Mouse (Mus musculus): ENCODE measurements around the gene Foxred2.

Gene Foxred2

DNA sequence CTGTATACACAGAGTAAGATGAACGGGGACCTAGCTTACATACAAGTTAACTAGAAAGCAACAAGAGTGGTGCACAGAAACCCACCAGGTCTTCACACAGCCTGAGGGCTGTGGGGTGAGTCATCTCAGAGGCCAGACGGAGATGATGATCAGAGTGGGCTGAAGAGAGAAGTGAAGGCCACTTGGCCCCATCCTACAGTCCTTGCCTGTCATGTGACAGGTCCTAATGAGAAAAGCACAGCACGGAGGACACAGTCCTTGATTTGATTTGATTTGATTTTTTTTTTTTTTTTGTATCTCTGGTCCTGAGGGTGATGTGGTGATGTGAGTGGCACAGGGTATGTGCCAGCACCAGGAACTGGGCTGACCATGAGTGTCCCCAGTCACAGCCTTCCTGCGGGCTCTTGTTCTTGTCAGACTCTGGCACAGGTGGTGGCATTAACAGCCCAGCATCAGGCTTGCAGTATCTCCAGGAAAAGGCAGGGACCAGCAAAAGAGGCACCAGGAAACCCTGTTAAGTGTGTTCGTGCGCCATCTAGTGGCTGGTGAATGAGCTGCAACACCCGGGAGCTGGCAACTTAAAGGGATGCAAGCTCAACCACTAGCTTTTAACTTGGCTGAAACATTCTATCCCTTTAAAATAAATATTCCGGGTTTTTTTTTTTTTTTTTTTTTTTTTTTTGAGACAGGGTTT lies 39.5 kb downstream of the Foxred2 start:
- DNase-seq (ENCODE audit: low read depth) = peak; percentile 76

DNA sequence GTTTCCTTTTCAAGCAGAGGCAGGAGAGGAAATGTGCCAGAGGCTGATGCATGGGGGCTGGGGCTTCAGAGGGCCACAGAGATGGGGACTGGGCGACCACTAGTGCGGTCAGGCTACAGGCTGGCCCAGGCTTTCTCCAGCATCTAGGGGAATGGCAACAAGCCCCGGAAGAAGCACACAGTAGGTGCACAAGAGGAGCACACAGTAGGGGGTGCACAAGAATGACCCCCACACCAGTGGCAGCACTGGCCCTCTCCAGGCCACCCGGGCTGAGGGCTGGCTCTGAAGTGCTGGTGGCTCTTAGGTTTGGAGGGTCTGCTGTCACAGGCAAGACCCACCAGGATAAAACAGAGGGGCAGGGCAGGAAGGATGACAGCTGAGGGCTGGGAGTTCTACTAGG lies 41.2 kb downstream of the Foxred2 start:
- no peak for DNase-seq (ENCODE audit: low read depth)

DNA sequence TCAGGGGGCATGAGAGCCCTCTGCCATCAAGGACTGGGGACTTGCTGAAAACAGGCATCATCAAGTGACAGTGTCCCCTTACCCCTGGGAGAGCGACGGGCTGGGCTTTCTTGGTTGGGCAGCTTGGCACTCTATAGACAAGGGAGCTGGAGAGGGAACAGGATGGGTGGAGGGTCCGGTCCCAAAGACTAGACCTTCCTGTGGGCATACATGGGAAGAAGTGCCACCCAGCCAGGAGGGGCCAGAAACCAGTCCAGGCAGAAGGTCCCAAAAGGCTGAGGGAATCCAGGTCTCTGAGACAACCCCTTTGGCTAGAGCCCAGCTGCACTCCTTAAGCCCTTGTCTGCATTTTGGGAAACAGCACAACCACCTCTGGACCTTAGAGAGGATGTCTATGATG lies 42.0 kb downstream of the Foxred2 start:
- no peak for DNase-seq (ENCODE audit: low read depth)

DNA sequence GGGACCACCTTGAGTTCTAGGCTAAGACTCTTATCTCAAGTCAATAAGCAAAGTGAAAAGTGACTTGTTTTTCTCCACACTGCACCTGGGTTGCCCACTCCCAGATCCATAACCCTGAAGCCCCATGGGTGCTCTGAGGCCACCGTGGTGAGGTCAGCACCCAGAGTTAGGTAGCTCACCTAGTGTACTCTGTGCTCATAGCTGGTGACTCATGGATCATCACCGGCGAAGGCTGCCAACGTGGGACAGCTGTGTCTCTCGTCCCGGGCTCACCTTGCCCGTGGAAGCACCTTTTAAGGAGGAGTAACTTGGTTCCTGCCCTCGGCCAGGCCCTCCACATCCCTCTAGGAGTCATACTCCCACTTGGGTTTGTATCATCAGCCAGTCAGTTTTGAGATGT lies 43.5 kb downstream of the Foxred2 start:
- no peak for DNase-seq (ENCODE audit: low read depth)

DNA sequence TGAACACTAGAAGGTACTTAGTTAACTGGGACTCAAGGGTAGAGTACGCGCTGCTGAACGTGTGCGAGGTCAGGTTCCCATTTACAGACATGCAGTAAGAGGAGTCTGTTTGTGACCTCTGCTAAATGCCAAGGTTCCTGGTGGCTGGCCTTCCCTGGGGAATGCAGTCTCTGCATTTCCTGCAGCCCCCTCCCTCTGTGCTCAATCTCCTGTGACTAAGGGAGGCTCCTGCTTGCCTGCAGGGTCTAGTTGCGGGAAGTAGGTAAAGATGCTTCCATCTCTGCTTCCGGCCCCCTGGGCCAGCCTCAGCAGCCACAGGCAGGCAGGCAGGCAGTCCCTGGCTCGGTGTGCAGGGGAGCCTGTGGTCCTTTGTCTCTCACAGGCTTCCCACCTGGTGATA lies 43.9 kb downstream of the Foxred2 start:
- DNase-seq (ENCODE audit: low read depth) = no peak

DNA sequence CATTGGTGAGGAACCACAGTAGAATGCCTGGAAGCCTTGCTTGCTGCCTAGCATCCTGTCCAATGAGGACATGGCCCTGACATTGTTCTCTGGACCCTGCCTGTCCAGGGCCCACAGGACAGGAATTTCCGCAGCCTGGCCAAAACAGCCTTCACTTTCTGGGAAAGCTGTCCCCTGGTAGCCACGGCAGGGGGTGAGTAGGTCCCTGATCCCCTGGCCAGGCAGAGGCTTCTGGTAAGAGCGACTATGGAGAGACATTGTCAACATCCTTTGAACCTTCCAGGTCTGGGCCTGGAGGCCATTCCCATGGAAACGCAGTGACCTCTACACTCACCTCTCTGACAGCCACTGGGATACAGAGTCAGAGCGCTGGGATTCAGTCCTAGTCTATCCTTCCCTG lies 44.5 kb downstream of the Foxred2 start:
- DNase-seq (ENCODE audit: low read depth) = no peak

DNA sequence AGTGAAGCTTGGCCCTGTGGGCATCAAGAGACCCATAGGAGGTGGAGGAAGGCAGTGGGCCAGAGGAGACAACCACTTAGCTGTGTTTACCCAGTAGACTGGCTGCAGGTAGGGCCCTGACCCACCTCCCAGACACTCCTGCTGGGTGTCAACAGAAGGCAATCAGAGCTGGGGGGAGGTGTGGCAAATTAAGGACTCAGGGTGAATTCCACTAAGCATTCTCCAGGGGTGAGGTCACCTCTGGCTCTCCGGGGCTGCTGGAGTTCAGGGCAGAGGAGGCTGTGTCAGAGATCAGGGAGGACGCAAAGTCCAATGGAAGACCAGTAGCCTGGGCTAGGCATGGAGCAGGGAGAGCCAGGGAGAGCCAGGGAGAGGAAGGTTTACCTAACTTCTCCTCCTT lies 45.5 kb downstream of the Foxred2 start:
- DNase-seq (ENCODE audit: low read depth) = no peak

DNA sequence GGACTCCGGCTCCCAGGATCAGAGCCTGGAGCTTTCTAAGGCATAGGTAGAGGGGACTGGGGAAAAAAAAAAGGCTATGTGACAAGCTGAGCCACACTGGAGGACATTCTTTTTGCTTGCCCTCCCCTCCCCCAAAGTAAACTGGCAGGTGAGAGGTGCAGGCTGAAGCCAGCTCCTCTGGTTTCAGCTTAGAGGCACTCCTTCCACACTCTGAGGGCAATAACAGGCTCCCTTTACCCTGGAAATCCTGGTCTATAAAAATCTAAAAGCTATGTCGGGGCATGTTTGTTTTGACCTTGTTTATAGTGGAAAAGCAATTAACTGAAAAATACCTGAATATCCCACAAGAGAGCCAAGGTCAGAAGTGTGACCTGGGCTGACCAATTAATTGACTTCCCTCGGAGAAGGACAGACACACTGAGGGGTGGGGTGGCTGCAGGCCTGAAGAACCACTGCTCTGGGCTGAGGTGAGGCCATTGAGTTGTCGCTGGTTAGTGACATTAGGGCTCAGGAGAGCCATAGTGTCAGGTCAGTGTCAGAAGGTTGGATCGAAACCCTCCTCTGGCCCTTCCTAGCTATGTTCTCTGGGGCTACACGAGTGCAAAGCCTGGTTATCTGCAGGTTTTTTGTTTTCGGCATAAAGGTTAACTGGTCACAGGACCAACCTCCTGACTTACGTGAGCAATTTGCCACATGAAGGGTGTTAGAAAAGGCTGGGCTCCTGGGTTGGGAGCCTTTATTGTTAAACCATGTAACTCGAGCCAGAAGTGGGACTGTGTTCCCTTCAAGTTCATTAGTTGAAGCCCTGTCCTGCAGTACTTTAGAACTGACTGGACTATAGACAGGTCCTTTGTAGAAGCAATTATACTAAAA lies 48.6 kb downstream of the Foxred2 start:
- DNase-seq (ENCODE audit: low read depth) = no peak

DNA sequence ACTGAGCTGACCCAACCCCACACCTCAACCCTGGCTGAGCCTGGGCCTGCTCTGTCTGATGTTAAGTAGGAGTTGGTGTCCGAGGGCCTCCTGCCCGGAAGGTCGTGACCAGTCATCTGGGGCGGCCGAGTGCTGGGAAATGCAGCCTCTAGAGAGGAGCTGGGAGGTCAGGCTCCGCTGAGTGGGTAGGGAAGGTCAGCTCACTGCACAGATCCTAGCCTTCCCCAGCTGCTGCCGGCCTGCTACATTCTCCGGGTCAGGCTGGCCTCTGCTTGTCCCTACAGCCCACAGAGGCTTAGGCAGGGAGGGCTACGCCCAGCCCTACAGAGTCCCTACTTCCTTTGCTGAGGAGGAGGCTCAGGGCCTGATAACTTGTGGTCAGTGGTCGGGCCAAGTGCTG lies 50.0 kb downstream of the Foxred2 start:
- no peak for DNase-seq (ENCODE audit: low read depth)

DNA sequence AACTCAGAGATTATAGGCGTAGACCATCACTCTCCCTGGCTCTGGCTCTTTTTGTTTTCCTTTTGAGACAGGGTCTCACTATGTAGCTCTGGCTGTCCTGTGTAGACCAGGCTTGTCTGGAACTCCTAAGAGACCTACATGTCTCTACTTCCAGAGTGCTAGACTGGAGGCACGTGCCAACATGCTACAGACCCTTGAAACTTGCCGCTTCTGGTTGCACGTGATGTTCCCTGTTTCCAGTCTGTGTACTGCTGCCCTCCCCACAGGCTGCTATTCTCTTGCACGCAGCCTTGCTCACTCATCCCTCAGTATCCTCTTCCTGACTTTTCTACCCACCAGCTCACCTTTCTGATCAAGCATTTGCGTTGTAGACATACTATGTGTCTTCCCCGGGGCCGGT lies 50.4 kb downstream of the Foxred2 start:
- DNase-seq (ENCODE audit: low read depth) = no peak

DNA sequence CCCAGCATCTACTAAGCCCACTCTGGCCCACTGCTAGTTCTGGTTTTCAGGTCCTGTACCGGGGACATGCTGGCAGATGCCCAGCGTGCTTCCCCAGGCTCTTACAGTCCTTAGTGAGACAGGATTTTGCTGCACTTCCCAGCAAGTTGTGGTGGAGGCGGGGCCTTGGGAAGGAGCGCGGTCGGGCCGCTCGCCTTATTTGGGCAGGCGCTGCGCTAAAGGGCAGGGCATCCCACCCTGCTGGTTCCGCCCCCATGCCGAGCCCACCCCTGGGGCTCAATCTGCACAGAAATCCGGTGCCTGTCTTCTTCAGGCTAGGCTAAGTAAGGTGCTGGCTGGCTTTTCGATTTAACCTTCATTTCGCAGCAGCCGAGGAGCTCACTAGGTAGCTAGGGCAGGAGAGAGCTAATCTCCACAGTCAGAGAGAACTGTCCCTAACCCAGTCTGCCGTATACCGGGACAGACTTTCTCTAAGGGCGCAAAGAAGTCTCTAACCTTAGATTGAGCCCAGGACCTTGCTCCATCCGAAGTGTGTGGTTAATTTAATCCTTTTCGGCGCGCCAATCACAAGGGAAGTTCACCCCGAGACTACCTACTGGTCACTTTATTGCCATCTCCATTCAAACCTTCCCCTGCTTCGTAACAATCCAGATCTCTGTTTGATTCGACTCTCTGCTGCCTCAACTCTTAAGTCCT lies 51.1 kb downstream of the Foxred2 start:
- DNase-seq (ENCODE audit: low read depth) = no peak

DNA sequence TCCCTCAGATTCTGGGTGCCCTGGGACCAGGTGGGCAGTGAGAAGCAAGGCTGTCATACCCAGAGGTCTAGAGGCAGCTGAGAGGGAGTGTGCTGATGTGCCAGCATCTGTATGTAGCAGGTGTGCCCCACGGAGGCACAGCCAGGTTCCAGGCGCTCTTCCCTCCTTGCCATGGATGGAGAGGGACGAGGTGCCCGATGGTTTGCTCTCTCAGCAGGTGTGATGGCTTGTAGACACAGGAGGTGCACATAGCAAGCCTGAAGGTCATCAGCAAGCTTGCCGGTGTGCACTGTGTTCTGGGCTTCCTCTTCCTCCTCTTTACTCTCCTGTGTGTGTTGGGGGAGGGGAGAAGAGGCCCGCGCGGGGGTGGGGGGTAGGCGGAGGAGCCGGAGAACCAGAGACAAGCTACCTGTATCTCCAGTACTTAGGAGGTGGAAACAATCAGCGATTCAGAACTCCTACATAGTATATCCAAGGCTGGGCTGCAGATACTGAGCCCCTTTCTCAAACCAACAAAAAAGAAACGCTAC lies 52.1 kb downstream of the Foxred2 start:
- DNase-seq (ENCODE audit: low read depth) = no peak

DNA sequence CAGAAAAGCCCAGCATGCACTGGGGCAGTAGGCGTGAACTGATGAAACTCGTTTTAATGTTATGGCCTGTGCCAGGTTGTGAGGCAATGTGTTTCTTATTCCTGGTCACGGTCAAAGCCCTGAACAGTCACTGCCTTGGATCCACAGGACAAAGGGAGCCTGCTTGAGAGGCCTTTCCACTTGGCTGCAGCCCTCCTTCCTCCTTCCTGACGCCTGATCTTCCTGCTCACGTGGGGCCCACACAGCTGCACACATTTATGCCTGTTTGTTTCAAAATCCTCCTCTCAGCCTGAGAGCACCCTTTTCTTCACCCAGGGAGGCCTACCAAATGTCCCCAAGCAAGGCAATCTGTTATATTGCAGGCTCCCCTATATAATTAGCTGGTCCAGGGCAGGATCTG lies 53.3 kb downstream of the Foxred2 start:
- DNase-seq (ENCODE audit: low read depth) = no peak

DNA sequence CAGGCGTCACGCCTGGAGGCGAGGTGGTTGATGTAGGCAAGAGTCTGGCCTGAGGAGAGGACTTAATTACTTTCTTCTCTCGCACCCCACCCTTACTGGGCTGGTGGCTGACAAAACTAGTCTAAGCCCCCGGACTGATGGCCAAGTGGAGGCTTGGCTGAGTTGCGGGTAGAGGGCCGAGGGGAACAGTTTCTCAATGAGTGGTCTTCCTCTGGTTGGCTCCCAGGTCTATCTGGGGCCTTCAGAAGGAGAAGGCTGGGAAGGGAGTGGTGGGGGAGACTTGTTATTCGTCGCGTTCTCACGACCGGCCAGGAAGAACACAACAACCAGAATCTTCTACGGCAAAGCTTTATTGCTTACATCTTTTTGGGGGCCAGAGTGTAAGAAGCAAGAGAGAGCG lies 61.6 kb downstream of the Foxred2 start:
- DNase-seq (ENCODE audit: low read depth) = no peak

DNA sequence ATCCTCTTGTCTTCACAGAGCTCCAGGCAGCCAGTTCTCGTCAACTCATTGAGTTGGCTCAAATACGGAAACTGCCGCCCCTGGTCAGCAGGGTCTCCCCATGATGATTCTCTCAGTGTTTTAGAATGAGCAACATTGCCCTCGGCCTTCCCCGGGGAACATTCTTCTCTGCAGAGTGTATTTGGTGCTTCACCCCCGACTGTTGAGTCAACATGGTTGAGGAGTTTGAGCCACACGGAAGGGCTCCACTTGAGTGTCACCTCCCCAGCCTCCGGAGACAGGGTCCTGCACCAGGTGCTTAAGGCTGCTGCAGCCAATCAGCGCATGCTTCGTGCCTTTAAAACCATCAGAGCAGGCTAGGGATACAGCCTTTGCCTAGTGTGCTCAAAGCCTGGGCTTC lies 63.2 kb downstream of the Foxred2 start:
- DNase-seq (ENCODE audit: low read depth) = no peak

DNA sequence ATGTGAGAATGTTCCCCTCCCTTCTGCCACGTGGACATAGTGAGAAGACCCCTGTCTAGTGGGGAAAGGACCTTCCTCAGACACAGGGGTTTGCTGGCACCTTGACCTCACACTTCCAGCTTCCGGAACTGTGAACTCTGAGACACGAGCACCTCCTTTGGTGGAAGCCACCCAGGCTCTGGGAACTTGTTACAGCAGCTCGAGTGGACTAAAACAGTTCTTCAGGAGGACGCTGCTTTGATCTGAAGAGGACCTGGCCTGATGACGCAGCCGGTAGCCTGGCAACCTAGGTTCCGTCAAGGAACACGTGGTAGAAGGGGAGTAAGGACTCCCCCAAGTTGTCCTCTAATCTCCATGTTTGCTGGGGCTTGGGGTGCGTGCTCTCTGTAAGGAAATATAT lies 64.1 kb downstream of the Foxred2 start:
- no peak for DNase-seq (ENCODE audit: low read depth)

DNA sequence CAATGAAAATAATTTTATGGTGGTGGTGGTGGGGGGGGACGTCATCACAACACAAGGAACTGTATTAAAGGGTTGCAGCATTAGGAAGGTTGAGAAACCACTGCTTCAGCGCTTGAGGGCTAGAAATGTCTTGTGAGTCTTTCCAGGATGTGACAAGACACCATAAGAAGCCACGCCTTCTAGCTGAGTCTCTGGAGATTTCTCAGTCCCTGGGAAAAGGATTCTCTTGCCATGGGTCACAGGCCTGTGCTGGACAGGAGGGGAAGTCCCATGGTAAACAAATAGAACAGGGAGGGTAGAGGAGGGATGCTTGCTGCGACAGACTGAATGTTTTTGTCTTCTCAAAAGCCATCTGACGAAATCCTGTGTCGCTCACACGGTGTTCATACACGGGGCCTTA lies 64.8 kb downstream of the Foxred2 start:
- DNase-seq (ENCODE audit: low read depth) = no peak
